Mouse (Mus musculus) lung, adult 2 months (tissue): ENCODE measurements around the gene Phf12.

ENCODE experiments used
- CTCF ChIP-seq: fragments of 200-500 bp; IDR thresholded peaks from 2 replicates; pipeline ENCODE4 v1.5.1; 2011; ENCODE audit warnings: mild to moderate bottlenecking, low read length, control low read depth; ENCODE audit not compliant: insufficient read depth
- POLR2A ChIP-seq: fragments of 200-500 bp; IDR thresholded peaks from 2 replicates; pipeline ENCODE4 v1.6.1; 2011; ENCODE audit warnings: low read depth, mild to moderate bottlenecking, control low read depth, low read length, borderline replicate concordance; ENCODE audit errors: extremely low read depth

GRCm38 (mm10) chr11:78065906-78066305 lies 83.4 kb downstream of the Phf12 start:
- TF ChIP-seq POLR2A: no peak
- TF ChIP-seq CTCF: no peak
